Mouse (Mus musculus): ENCODE measurements around the gene Gm20425.
A peak's percentile ranks its signal among the peaks of the same experiment; 100 is the strongest.
"Not testable (repeated sequence)": the region's sequence is repeated elsewhere in the genome, so short reads cannot be mapped to it uniquely, and the experiment has no call there.

The Gm20425 gene

DNA sequence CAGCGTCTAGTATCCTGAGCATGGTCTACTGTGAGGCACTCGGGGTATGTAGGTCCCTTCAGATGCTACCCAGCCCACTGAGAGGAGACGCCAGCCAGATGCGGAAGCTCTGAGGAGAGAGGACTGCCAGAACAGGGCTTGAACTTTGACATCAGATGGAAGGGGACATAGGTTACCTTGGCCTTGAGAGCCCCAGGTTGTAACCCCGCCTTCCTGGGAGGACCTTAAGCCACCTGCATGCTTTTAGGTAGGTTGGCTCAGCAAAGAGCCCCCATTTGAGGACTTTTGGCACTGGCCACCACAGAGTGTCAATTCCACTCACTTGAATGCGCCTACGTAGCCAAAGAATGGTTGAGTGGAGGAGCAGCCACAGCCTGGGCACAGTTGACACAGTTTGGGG, 5.4 kb downstream of the Gm20425 start:
- DNase-seq (ENCODE audit: low spot score): no peak

DNA sequence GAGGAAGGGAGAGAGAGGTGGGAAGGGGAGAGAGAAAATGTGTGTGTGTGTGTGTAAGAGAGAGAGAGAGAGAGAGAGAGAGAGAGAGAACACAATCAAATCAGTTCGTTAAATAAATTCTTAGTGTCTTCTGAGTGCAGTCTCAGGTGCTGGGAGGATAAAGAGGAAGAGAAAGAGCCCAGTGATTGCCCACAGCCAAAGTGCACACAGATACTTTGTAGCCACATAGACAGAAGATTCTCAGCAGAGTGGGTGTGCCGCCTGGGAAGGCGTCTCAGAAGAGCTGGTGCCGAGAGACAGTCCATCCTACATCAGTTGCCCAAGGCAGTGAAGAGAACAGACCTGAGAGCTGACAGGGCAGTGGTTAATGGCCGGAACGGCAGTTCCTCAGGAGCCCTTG, 15.8 kb downstream of the Gm20425 start:
- DNase-seq (ENCODE audit: low spot score): no peak

DNA sequence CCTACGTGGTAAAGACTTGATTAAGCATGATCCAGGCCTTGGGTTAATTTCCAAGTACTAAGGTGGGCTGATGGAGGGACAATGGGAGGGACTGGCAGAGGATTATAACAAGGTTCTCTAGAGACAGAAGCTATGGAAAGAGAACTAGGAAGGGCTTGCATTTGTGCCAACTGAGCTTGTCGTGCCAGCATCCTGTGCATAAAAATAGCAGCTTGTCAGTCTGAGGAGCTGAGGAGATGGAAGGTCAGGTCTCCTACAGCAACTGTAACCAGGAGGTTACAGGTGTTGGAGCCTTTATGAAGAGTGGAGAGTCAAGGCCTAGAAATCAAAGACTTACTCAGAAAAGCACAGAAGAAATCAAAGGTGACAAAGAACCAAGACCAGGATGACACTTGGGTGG, 16.5 kb downstream of the Gm20425 start:
- DNase-seq (ENCODE audit: low spot score): no peak

- DNase-seq (ENCODE audit: low spot score): no peak
Observed at GRCm38 (mm10) chr9:103212654-103213420, 17.3 kb downstream of the Gm20425 start.

GRCm38 (mm10) chr9:103208802-103209423, 21.2 kb downstream of the Gm20425 start:
- DNase-seq (ENCODE audit: low spot score): no peak

DNA sequence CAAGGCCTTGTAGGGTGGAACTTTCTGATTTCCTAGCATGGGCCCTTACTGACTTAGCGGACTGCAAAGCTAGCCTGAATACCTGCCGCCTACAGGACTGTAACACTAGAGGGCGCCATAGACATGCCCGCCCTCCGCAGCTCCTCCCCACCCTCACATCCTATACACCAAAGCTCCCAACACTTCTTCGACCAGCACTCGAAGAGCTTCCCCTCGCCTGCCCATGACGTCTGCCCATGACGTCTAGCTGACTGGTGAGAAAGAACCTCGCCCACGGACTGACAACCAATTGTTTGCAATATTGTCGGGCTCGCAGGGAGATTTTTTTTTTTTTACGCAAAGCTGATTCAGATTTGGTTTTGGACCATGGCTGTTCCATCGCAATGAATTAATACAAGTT, 22.3 kb downstream of the Gm20425 start:
- peak; percentile 71 for DNase-seq (ENCODE audit: low spot score)

GRCm38 (mm10) chr9:103205786-103206185, 24.3 kb downstream of the Gm20425 start:
- no peak for DNase-seq (ENCODE audit: low spot score)

DNA sequence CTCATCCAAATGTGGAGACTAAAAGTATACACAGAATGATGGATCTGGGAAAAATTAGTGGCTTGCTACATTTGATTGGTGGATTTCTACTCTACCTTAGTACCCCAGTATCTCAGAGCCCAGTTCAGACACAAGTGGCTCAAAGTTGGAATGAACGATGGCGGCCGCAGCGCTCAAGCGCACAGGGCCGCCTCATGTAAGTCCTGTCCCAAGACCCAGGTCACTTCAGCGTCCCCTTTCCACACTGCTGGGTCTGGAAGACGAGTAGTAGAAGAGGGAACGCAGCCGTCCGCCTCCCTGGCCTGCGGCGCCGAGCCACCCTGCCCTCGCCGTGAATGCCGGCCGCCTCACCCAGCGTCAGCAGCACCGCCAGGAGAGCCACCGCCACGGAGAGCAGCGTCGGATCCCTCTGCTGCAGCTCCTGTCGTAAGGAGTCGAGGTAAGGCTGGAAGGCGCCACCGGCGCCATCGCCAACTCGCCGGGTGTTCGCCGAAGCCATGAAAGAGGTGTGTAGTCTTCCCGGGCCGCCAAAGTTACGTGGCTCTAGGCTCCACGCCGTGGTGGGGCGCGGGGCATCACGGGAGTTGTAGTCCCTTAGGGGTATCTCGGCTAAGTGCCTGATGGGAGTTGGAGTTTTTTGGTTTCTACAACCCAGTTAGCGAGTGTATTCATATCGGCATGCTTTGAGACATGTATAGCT, 28.4 kb downstream of the Gm20425 start, which contains the start of gene Srprb:
TSS of gene Srprb (minus strand) at position 577 of the 700 bp plus-strand sequence.
- peak; percentile 89 for DNase-seq (ENCODE audit: low spot score)

- no peak for DNase-seq (ENCODE audit: low spot score)
Observed at GRCm38 (mm10) chr9:103188416-103188815, 41.7 kb downstream of the Gm20425 start.

DNA sequence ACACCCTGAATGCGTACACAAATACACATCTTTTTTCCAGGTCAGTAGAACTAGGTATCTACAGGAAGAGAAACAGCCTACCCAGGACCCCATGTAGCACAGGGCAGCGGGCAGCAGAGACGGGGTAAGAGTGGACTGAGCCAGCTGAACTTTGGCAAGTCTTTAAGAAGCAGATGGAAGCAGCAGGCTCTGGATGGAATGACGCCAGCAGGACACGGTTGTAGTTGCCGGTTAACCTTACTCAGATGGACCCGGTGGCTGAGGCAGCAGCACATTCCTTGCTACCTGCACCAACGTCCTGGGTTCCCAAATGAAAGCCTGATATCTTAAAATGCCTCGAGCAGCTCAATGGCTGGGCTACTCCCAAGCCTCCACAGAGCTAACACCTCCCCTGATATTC, 43.4 kb downstream of the Gm20425 start:
- DNase-seq (ENCODE audit: low spot score): no peak

DNA sequence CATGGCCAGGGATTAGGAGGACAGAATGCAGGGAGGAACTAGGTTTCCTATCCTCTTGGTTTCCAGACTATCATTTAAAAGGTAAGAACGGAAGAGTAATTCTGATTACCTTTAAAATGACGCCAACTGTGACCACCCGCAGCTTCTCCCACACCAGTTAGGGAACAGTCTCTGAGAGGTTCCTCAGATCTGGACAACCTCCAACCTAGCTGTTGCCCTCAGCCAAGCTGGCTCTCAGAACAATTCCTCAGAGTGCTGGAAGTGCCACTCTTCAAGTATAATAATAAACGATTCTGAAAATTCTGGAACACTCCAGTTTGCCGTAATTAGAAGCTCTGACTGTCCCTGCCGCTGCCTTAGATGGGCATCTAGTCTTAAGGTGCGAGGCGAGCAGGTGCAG, 44.2 kb downstream of the Gm20425 start:
- DNase-seq (ENCODE audit: low spot score): no peak

DNA sequence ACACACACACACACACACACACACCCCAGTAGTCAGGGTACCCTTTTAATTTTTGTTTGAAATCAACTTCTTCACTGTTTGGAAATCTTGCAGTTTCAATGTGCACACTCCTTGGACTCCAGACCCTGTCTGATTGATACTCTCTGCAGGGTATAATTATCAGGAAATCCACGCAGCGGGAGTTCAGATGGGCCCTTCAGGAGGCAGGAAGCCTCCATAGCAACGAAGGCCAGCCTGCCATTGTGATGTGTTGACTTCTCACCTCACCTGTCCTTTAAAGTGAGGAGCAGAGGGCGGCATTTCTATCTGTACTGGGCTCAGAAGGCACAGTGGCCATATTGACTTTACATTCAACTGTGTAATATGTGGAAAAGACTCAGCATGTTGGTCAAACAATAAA, 45.3 kb downstream of the Gm20425 start:
- no peak for DNase-seq (ENCODE audit: low spot score)

DNA sequence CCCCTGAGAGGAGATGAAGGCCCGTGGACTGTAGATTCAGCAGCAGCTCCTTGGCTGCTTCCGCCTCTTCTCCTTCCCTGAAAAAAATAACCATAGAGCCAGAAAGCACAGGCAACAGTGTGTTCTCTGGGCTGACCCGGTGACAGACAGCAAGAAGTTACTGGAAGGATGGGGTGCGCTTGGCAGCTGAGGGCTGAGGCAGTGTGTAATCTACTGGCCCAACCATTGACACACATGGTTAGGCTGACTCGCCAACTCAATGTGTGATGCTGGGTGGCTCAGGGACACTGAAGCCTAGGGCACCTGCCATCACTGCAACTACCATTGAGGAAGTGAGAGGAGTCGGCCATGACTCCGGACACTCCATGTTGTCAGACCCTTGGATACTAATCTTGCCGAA, 48.2 kb downstream of the Gm20425 start:
- no peak for DNase-seq (ENCODE audit: low spot score)

- DNase-seq (ENCODE audit: low spot score): peak; percentile 73
Observed at GRCm38 (mm10) chr9:103180807-103181565, 49.1 kb downstream of the Gm20425 start.

DNA sequence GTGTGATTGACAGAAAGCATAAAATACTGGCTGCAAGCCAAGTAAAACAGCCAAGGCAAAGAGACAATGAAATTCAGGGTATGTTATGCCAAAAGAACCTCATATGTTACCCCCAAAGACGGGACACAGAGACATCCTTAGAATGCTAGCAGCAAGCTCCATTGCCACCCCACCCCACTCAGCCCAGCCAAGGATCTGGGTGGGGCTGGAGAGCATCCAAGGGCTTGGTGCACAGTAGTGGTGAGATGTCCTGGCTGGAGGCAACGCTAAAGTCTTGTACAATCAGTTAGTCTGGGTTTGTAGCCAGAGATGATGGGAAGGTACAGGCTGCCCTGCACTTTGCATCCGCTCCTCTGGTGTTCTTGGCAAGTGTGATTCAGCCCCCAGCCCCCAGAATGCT, 49.8 kb downstream of the Gm20425 start:
- DNase-seq (ENCODE audit: low spot score): no peak

- DNase-seq (ENCODE audit: low spot score): no peak
Observed at GRCm38 (mm10) chr9:103175692-103176091, 54.4 kb downstream of the Gm20425 start.

- DNase-seq (ENCODE audit: low spot score): no peak
Observed at GRCm38 (mm10) chr9:103174771-103175519, 55.2 kb downstream of the Gm20425 start.

DNA sequence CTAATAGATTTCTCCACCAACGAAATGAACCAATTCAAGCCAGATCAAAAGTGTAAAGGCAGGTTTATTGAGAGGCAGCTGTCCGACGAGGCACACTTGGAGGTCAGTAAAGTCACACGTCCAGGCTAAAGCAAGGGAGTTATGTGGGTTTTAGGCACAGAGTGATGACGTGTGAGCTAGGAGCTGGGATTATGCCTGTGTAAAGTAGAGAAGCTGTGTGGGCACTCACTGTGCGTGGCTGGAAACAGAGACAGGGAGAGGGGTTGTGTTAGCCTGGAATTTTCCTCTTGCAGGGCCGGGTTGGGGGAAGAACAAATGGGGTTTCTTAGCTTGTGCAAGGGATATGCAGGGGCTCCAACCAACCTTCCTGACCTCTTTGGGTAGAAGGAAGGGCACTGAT, 61.3 kb downstream of the Gm20425 start:
- DNase-seq (ENCODE audit: low spot score): no peak

GRCm38 (mm10) chr9:103168046-103168445, 62.1 kb downstream of the Gm20425 start:
- DNase-seq (ENCODE audit: low spot score): no peak

- DNase-seq (ENCODE audit: low spot score): no peak
Observed at GRCm38 (mm10) chr9:103163806-103164205, 66.3 kb downstream of the Gm20425 start.

GRCm38 (mm10) chr9:103155158-103155557, 74.9 kb downstream of the Gm20425 start:
- DNase-seq (ENCODE audit: low spot score): not testable (repeated sequence)

DNA sequence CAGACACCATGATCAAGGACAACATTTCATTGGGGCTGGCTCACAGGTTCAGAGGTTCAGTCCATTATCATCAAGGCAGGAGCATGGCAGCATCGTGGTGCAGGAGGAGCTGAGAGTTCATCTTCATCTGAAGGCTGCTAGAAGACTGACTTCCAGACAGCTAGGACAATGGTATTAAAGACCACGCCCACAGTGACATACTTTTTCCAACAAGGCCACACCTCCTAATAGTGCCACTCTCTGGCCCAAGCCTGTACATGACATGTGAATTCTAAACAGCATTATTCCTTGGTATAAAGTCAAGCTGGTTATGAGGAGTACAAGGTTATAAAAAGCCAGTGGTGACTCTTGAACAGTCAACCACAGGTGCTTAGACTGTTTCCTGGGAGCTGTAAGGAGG, 75.5 kb downstream of the Gm20425 start:
- no peak for DNase-seq (ENCODE audit: low spot score)
